Mouse (Mus musculus): Measurements from ENCODE around the gene Olfr1242. TPM values are rescaled to one million over a fixed set of nuclear protein-coding genes. Genes with fewer than 3 reads are reported as not detected.

The Olfr1242 gene
- polyA plus RNA-seq (2012) = not detected in 2 replicates

DNA sequence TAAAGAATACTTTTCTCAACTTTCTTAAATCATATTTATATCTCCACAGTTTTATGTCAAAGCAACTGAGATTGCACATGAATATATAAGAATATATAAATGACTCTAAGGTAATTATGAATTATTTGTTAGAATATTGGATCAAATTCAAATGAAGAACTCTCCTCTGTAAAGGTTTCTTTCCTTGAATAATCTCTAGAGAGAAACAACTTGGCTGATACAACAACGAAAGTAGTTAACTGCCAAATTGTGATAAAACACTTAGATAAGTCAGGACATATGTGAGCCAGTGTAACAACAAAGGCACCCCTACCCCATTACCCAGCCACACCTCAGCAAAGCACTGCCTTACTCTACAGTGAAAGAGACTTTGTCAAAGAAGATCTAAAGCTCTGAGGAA lies at the start of gene Olfr1242:
Gene Olfr1242, minus strand, starts transcription at position 101 of the 400 bp plus-strand sequence.
- Histone ChIP-seq H3K4me3 (replicated peaks) (no peak within 1 kb of the TSS), H3K27me3 (ENCODE audit: control insufficient read depth) (no peaks in the 10 kb centered on the region), H3K9me3 (ENCODE audit: control insufficient read depth, low read length) (no peaks in the 10 kb centered on the region), H3K36me3 (ENCODE audit: control insufficient read depth) (no peaks in the 10 kb centered on the region), H3K4me1 (ENCODE audit: control insufficient read depth) (no peaks in the 10 kb centered on the region)
- no peak for TF ChIP-seq GATA1 (IDR thresholded peaks at IDR 0.05; ENCODE audit: low read length)
- TF ChIP-seq TAL1 (IDR thresholded peaks at IDR 0.05; ENCODE audit: low read length) = no peak

DNA sequence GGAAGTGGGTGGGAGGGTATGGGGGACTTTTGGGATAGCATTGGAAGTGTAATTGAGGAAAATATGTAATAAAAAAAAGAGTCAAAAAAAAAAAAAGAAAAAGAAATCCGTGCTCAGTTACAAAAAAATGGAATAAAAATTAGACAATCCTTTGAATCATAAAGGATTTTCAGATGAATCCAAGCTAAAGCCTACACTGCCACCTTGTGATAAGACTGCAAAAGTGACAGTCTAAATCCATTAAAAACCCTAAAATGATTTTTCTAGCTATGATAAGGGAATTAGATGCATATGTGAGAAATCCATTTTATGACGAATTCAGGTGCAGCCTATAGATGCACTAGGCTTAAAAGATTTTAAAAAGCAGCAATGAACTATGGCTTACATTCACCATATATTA lies 46.4 kb upstream of the Olfr1242 start:
- Histone ChIP-seq H3K4me3 (replicated peaks) (no peak overlapping the region), H3K27me3 (ENCODE audit: control insufficient read depth) (no peaks in the 10 kb centered on the region), H3K36me3 (ENCODE audit: control insufficient read depth) (no peaks in the 10 kb centered on the region), H3K9me3 (ENCODE audit: control insufficient read depth, low read length) (peaks cover 9% of the 10 kb centered on the region; the same call in 1 of the 2 replicates), H3K4me1 (ENCODE audit: control insufficient read depth) (no peaks in the 10 kb centered on the region)
- no peak for TF ChIP-seq GATA1 (IDR thresholded peaks at IDR 0.05; ENCODE audit: low read length)
- no peak for TF ChIP-seq TAL1 (IDR thresholded peaks at IDR 0.05; ENCODE audit: low read length)

DNA sequence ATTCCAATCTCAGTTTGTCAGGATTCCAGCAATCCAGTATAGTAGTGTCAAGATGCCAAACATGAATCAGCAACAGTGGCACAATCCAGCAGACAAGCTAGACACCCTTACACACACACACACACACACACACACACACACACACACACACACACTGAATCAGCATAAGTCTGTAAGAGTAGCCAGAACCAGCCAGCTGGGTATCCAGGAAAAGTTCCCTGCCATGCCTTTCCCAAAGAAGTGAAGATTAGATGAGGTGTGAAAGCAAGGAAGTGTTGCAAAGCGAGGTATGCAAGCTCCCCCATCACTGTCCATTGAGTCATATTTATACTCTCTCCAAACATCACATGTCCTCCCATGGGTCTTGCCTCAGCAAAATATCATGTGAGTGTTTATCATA lies 41.8 kb upstream of the Olfr1242 start:
- H3K4me3 ChIP-seq (replicated peaks) = no peak overlapping the region
- H3K9me3 ChIP-seq (ENCODE audit: control insufficient read depth, low read length) = peaks cover 4% of the 10 kb centered on the region; the same call in 1 of the 2 replicates
- H3K27me3 ChIP-seq (ENCODE audit: control insufficient read depth) = no peaks in the 10 kb centered on the region
- H3K36me3 ChIP-seq (ENCODE audit: control insufficient read depth) = no peaks in the 10 kb centered on the region
- TF ChIP-seq GATA1 (IDR thresholded peaks at IDR 0.05; ENCODE audit: low read length) = no peak
- no peak for TF ChIP-seq TAL1 (IDR thresholded peaks at IDR 0.05; ENCODE audit: low read length)
- no peaks in the 10 kb centered on the region for H3K4me1 ChIP-seq (ENCODE audit: control insufficient read depth)

DNA sequence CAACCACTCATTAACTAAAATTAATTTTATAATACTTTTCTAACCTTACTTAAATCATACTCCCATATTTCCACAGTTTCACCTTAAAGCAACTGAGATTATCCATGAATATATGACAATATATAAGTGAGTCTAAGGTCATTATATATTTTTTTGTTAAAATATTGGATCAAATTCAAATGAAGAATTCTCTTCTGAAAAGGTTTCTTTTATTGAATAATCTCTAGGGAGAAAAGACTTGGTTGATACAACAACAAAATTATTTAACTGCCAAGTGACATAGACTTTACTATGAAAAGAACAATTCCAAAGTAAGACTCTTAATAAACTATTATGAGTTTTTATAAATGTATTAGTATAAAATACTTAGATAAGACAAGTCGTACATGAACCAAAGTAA lies 33.3 kb upstream of the Olfr1242 start, which contains the start of gene Olfr1243:
Gene Olfr1243, minus strand, starts transcription at position 101 of the 400 bp plus-strand sequence.
- no peak for TF ChIP-seq TAL1 (IDR thresholded peaks at IDR 0.05; ENCODE audit: low read length)
- no peak for TF ChIP-seq GATA1 (IDR thresholded peaks at IDR 0.05; ENCODE audit: low read length)
- H3K36me3 ChIP-seq (ENCODE audit: control insufficient read depth) = no peaks in the 10 kb centered on the region
- H3K9me3 ChIP-seq (ENCODE audit: control insufficient read depth, low read length) = peaks cover 2% of the 10 kb centered on the region; the same call in 1 of the 2 replicates
- no peaks in the 10 kb centered on the region for H3K4me1 ChIP-seq (ENCODE audit: control insufficient read depth)
- no peak within 1 kb of the TSS for H3K4me3 ChIP-seq (replicated peaks)
- no peaks in the 10 kb centered on the region for H3K27me3 ChIP-seq (ENCODE audit: control insufficient read depth)

DNA sequence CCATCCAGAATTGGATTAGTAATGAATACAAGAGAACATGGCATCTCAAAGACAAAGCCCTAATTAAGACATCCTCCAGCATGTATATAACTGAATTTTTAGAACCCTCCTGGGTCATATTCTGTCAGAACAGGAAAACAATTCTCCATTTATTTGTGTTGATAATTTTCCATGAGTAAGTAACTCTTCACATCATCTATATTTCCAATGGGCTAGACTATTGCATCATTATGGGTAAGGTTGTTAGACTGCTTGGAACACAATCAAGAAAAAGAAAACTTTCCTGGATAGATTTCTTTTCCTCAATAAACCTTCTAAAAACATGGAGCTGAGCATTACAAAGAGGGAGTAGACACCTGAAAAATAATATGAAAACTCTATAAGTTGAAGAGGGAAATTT lies 11.1 kb downstream of the Olfr1242 start, which contains the start of gene Olfr1241:
Gene Olfr1241, minus strand, starts transcription at position 101 of the 400 bp plus-strand sequence.
- TF ChIP-seq GATA1 (IDR thresholded peaks at IDR 0.05; ENCODE audit: low read length) (no peak), TAL1 (IDR thresholded peaks at IDR 0.05; ENCODE audit: low read length) (no peak)
- Histone ChIP-seq H3K27me3 (ENCODE audit: control insufficient read depth) (no peaks in the 10 kb centered on the region), H3K4me1 (ENCODE audit: control insufficient read depth) (no peaks in the 10 kb centered on the region), H3K36me3 (ENCODE audit: control insufficient read depth) (no peaks in the 10 kb centered on the region), H3K9me3 (ENCODE audit: control insufficient read depth, low read length) (peaks cover 5% of the 10 kb centered on the region; the same call in 1 of the 2 replicates), H3K4me3 (replicated peaks) (no peak within 1 kb of the TSS)

DNA sequence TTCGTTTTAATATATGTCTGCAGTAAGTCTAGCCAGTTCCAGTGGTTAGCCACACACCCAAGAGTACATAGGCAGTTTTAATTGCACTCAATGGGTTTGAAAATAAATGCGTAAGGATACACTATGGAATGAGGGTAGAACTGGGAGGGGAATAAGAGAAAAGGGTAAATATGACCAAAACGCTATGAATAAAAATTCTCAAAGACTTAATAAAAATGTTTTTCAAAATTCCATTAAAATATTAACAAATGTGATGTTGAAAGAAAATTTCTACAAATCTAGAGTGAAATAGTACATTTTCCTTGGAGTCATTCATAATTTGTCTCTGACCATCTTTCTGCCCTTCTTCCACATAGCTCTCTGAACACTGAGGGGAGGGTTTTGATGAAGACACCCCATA lies 55.2 kb downstream of the Olfr1242 start, which contains the start of gene Olfr1240:
Gene Olfr1240, minus strand, starts transcription at position 101 of the 400 bp plus-strand sequence.
- TF ChIP-seq TAL1 (IDR thresholded peaks at IDR 0.05; ENCODE audit: low read length) = no peak
- TF ChIP-seq GATA1 (IDR thresholded peaks at IDR 0.05; ENCODE audit: low read length) = no peak
- Histone ChIP-seq H3K4me3 (replicated peaks) (no peak within 1 kb of the TSS), H3K27me3 (ENCODE audit: control insufficient read depth) (no peaks in the 10 kb centered on the region), H3K9me3 (ENCODE audit: control insufficient read depth, low read length) (peaks cover 2% of the 10 kb centered on the region; the same call in 1 of the 2 replicates), H3K4me1 (ENCODE audit: control insufficient read depth) (no peaks in the 10 kb centered on the region), H3K36me3 (ENCODE audit: control insufficient read depth) (no peaks in the 10 kb centered on the region)

Other genes starting within 250 kb of the Olfr1242 start
- not detected in 2 replicates for gene Olfr1228, start 244.3 kb downstream of the Olfr1242 start, polyA plus RNA-seq (2012)
- not detected in 2 replicates for gene Olfr1229, start 210.3 kb downstream of the Olfr1242 start, polyA plus RNA-seq (2012)
- not detected in 2 replicates for gene Olfr1230, start 201.1 kb downstream of the Olfr1242 start, polyA plus RNA-seq (2012)
- not detected in 2 replicates for gene Olfr1231, start 191.3 kb downstream of the Olfr1242 start, polyA plus RNA-seq (2012)
- gene Olfr1232, start 168.7 kb downstream of the Olfr1242 start, polyA plus RNA-seq (2012) = not detected in 2 replicates
- not detected in 2 replicates for gene Olfr1233, start 155.9 kb downstream of the Olfr1242 start, polyA plus RNA-seq (2012)
- not detected in 2 replicates for gene Olfr1234, start 133.5 kb downstream of the Olfr1242 start, polyA plus RNA-seq (2012)
- gene Olfr1238, start 88.7 kb downstream of the Olfr1242 start, polyA plus RNA-seq (2012) = not detected in 2 replicates
- not detected in 2 replicates for gene Olfr1239, start 77.9 kb downstream of the Olfr1242 start, polyA plus RNA-seq (2012)
- gene Olfr1240, start 55.3 kb downstream of the Olfr1242 start, polyA plus RNA-seq (2012) = not detected in 2 replicates
- not detected in 2 replicates for gene Olfr1241, start 11.2 kb downstream of the Olfr1242 start, polyA plus RNA-seq (2012)
- not detected in 2 replicates for gene Olfr1243, start 33.2 kb upstream of the Olfr1242 start, polyA plus RNA-seq (2012)
- gene Olfr1245, start 80.1 kb upstream of the Olfr1242 start, polyA plus RNA-seq (2012) = not detected in 2 replicates
- gene Olfr1246, start 94.8 kb upstream of the Olfr1242 start, polyA plus RNA-seq (2012) = not detected in 2 replicates
- gene Olfr1247, start 115.8 kb upstream of the Olfr1242 start, polyA plus RNA-seq (2012) = 0.01 TPM in 1 of 2 replicates, not detected in the other
- not detected in 2 replicates for gene Olfr1248, start 119.9 kb upstream of the Olfr1242 start, polyA plus RNA-seq (2012)
- not detected in 2 replicates for gene Olfr1249, start 136.6 kb upstream of the Olfr1242 start, polyA plus RNA-seq (2012)
- gene Olfr1250, start 163.1 kb upstream of the Olfr1242 start, polyA plus RNA-seq (2012) = not detected in 2 replicates
- not detected in 2 replicates for gene Olfr1251, start 173.6 kb upstream of the Olfr1242 start, polyA plus RNA-seq (2012)
- not detected in 2 replicates for gene Olfr1252, start 226.7 kb upstream of the Olfr1242 start, polyA plus RNA-seq (2012)